Mouse (Mus musculus): ENCODE data around the gene Dhrs7b.

DNA sequence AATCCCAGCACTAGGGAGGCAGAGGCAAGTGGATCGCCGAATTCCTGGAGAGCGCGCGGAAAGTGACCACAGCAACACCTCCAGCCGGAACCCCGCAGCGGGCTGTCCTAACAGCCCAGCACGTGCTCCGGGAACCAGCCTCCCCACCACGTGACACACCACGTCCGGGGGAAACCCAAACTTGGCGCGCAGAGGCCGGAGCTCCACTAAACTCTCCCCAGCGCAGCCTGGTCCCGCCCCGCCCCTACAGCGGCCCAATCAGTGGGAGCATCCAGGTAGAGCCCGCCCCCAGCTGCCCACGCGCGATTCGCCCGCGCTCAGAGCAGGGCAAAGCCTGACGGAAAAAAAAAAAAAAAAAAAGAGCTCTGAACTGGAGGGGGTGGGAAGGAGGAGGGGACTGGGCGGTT is 19.4 kb upstream of the Dhrs7b start:
- TF ChIP-seq CTCF (IDR thresholded peaks at IDR 0.05; ENCODE audit: low read depth) (no peak), EP300 (IDR thresholded peaks at IDR 0.05; ENCODE audit: low read depth) (0 out of 2 replicates have a peak, but pooled peaks have one; percentile 33)
